Mouse (Mus musculus) v-Abl transformed pro-B cells (cell line): ENCODE results near the gene Olfr594.
"Not testable (repeated sequence)": the region's sequence is repeated elsewhere in the genome, so short reads cannot be mapped to it uniquely, and the experiment has no call there.

Source experiments
- in situ Hi-C, 2 experiments: fragments of 400-800 bp; cut with MboI; formaldehyde crosslinking; loops; one replicate each; pipeline ENCODE4 v1.15.1; 2025; ENCODE audit not compliant: unreplicated experiment in 2 of 2

Olfr594 gene

DNA sequence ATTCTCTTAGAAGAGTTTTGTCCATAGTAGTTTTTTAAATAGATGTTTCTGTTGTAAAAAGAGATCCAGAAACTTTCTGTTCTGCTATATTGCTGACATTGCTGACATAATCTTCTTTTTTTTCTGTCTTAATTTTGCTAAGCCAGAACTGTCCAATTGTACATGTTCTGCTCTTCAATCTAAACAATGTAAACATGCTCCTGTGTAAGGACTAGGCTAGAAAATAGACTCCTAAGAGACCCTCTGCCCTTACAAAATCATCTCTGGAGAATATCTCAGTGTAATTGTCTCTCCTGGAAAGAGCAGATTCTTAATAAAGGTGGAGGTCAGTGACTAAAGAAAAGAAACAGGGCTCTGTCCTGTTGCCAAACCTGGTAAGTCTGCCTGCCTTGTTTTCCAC is at the start of gene Olfr594:
Gene Olfr594 (plus strand): TSS at position 301 of the 400 bp plus-strand sequence.
- in situ Hi-C loops = no loop called here

DNA sequence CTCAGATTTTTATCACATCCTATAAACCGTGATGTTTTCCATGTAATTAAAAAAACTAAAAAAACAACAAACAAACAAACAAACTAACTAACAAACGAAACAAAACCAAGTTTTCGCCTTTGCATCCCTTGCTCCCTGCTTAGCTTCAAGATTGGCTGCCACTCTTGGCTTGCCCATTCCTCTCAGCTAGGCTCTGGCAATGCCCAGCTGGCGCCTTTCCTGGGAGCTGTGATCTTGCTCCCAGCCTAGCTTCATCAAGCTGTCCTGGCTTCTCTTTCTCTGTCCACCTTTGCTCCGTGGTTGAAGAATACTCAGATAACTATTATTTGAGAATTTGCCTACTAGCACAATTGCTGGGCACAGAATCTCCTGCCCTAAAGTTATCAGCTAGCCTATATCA is 47.1 kb upstream of the Olfr594 start:
- in situ Hi-C loops = no loop called here

DNA sequence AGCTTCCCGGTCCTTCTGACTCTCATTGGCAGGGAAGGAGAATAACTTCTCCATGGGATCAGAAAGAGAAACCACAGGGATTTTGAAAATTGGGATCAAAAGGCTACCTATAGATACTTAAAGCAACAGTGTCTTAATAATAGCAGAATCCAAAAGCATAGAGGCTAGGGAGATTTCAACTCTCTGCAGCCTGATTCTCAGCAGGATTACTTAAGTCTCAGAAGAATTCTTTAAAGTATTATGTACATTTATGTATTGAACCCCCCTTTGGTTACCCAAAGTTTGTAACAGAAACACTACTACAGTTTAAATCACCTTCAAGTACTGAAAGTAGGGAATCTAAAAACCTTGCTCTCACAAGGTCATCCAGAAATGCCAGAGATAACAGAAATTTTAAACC is 38.6 kb upstream of the Olfr594 start, which contains the start of gene Olfr591:
Gene Olfr591 (minus strand): TSS at position 101 of the 400 bp plus-strand sequence.
- in situ Hi-C loops = no loop called here

DNA sequence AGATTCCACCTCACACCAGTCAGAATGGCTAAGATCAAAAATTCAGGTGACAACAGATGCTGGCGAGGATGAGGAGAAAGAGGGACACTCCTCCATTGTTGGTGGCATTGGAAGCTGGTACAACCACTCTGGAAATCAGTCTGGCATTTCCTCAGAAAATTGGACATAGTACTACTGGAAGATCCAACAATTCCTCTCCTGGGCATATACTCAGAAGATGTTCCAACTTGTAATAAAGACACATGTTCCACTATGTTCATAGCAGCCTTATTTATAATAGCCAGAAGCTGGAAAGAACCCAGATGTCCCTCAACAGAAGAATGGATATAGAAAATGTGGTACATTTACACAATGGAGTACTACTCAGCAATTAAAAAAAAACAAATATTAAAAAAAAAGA is 32.3 kb upstream of the Olfr594 start, which contains the start of gene Olfr592:
Gene Olfr592 (plus strand): TSS at position 301 of the 400 bp plus-strand sequence.
- in situ Hi-C loops = not testable (repeated sequence)

DNA sequence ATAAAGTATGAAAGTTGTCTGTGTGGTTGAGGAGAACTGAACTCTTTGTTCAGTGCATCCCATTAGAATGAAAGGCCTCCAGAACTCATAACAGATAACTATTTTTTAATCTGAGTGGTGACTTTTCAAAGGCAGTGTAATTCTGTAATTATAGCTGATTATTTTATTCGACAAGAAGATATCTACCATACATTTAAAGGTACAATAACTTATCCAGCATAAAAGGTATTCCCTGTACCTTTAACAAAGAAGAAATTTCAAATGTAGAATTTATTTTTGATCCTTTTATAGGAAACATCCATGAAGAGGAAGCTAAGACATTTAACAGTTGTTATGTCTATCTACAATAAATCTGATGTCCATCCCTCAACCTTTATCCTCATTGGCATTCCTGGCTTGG is 5.2 kb upstream of the Olfr594 start, which contains the start of gene Olfr593:
Gene Olfr593 (plus strand): TSS at position 301 of the 400 bp plus-strand sequence.
- in situ Hi-C loops = no loop called here

DNA sequence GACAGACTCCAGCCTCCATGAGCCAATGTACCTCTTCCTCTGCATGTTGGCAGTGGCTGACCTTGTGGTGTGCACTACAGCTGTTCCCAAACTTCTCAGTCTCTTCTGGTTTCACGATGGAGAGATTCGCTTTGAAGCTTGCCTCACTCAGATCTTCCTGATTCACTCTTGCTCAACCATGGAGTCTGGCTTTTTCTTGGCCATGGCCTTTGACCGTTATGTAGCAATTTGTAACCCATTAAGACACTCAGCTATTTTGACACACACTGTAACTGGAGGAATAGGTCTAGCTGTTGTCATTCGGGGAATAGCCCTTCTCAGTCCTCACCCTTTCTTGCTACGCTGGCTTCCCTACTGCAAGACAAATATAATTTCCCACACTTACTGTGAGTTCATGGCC is 4.7 kb upstream of the Olfr594 start:
- in situ Hi-C loops = not testable (repeated sequence)

DNA sequence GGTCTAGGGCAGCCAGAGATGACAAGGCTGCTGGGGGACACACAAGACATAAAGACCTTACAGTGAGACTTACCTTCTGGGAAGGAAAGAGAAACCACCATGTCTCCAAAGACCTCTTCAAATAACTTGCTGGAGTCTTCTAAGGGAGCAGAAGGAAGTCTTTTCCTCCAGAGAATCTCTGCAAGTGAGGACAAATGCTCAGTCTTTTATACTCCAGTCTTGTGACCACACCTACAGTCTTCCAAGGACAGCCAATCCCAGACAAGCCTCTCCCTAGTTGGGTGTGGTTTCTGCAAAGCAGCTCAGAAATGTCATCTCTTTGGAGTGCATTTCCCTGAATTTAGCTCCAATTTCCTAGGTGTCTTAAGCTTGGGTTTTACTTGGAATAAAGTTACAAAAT is 35.6 kb downstream of the Olfr594 start, which contains the start of gene Usp17ld:
Gene Usp17ld (minus strand): TSS at position 101 of the 400 bp plus-strand sequence.
- in situ Hi-C loops = not testable (repeated sequence)
